Mouse (Mus musculus): ENCODE results near the gene Nat8l. TPM values are rescaled to one million over a fixed set of nuclear protein-coding genes. Genes with fewer than 3 reads are reported as not detected.

The Nat8l gene
- polyA plus RNA-seq, 2 experiments from 2014 or later: not detected

DNA sequence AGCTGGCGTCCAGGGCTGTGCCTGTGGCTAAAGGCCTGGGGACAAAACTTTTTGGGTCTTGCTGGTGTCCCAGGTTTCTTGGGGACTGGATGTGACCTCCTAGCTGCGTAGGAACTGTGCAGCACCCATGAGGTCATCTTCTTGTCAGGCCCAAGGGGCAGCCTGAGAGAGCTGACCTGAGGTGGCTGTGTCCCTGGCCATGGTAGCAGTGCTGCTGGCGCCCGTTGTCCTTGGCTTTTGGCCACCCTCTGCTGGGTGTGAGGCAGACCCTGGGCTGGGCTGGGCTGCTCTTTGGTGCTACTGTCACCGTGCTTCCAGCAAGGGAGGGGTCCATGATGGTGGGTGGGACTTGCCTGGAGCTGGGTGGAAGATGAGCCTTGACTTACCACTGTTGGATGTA, 8.8 kb downstream of the Nat8l start:
- ATAC-seq: no peak

DNA sequence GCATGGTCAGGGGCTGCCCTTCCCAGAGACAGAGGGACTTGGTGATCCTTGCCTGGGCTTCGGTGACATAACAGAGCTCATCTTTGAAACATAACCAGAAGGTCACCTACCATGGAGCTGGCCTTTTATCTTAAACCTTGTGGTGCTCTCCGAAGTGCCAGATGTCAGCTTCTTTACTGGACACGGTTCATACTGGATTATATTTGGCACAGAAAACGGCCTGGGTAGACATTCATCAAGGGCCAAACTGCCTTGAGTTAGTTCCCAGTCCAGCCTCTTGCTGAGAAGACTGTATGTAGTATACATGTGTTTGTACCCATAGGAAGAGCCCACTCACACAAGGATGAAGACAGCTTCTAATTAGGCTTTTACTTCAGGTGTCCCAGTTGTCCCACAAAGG, 11.0 kb downstream of the Nat8l start:
- no peak for ATAC-seq

DNA sequence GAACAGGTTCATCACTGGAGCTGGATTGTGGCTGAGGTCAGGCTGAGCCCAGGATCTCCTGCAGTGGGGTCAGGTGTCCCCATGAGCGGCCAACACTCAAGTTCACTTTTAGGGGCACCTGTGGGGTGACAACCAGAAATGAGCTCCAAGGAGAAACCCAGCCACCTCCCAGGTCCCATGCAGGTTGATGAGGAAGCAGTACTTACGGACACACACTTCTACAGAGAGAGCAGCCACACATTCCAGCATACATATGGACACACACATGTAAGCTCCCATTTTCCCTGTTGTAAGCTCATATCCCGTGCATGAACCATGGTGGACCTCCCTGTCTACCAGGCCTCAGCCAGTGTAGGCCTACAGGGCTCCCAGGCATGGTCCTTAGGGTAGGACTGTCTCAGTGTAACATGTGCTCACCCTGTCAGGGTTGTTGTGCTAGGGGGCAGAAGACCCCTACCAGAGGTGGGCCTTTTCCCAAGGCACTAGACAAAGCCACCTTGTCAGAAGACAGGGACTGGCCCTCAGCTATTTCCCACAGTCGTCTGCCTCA, 11.7 kb downstream of the Nat8l start:
- ATAC-seq: no peak

DNA sequence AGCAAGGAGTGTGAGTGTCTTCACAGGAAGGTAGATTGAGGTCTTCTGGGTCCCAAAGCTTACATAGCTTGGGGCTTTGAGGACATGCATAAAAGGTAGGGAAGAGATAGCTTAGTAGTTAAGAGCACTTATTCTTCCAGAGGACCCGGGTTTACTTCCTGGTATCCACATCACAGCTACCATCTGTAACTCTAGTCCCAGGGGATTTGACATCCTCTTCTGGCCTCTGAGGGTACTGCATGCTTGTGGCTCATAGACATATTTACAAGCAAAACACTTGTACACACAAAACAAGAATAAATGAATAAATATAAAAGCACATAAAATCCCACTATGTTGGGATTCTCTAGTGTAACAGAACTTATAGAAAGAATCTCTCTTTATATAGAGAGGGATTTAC, 18.9 kb downstream of the Nat8l start:
- ATAC-seq: no peak

DNA sequence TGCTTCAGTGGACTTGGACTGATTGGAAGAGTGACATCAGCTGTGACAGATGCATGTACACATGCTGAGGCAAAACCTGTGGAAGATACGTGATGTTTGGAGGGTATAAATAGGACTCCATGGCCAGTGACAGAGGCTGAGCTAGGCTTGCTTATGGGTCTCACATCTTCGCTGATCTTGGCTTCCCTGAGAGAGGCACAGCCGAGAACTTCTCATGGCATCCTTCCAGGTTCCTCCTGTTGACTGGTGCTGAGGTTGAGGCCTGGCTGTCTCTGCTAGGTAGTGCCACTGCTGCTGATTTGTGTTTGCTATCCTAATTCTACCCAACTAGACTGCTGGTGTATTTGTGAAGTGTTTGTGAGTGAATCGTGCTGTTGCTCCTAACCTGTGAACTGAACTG, 23.2 kb downstream of the Nat8l start:
- ATAC-seq: no peak

DNA sequence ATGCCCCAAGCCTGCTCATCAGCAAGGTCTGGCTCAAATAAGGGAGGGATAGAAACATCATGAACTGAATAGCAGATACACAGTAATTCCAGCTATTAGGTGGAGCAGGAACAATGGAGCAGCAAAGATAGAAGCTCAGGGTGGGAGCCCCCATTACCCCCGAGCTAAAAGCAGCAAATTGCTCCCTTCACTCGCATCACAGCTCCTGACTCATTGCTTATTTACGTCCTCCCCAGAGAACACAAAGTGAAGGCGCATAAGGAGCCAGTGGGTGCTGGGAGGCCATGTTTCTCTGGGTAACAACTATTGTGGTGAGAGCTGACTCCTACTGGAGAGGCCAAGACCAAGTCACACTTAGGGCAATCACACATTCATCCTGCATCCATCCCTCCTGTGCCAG, 34.3 kb downstream of the Nat8l start:
- no peak for ATAC-seq

DNA sequence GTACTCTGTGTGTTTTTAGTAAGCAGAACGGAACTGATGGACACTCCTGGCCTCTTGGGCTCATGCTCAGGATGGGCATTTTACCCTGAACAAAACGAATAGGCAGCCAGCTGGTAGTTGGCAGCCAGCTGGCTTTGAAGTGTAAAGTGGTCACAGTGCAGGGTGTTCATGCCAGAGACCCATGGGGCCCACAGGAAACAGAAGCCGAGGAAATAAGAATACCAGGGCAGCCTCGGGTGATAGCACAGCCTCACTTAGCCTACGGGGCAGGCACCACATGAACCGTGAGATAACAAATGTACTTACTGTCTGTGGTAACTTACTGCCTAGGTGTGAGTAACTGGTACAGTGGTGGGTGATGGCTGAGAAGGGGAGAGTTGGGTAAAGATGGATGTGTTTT, 35.2 kb downstream of the Nat8l start:
- ATAC-seq: no peak

DNA sequence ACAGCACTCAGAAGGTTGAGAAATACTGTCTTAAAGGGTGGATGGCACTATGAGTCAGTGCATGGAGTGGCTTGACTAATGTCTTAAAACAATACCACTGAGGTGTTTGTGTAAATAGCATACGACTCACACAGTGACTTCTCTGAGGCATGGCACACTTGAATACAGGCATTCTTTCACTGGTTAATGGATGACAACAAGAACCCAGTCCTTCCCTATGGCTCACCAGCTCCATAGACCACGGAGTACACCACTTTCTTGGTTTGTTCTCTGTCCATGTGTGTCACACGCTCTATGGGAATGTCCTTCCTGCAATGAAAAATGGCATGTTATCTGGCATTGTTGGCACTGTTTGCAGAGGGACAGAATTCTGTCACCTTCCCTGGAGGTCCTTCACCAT, 36.7 kb downstream of the Nat8l start:
- no peak for ATAC-seq

Other genes starting within 250 kb of the Nat8l start
- gene Letm1, start 213.2 kb upstream of the Nat8l start, polyA plus RNA-seq (2017; shearing (Covaris generic)): 10 to 100 TPM; 15.9 to 17.5 TPM
- 10 to 100 TPM; 12.0 to 13.0 TPM for gene Nsd2, start 175.3 kb upstream of the Nat8l start, polyA plus RNA-seq (2017; shearing (Covaris generic))
- gene Nelfa, start 59.6 kb upstream of the Nat8l start, polyA plus RNA-seq (2017; shearing (Covaris generic)): 10 to 100 TPM; 36.7 to 66.6 TPM
- not detected for gene Gm1673, start 12.6 kb upstream of the Nat8l start, polyA plus RNA-seq (2017; shearing (Covaris generic))
- gene Poln, start 173.5 kb downstream of the Nat8l start, polyA plus RNA-seq (2017; shearing (Covaris generic)): 1 to 10 TPM in 1 of 2 experiments, under 1 TPM in 1; 0.77 to 3.5 TPM
- gene Haus3, start 173.5 kb downstream of the Nat8l start, polyA plus RNA-seq (2017; shearing (Covaris generic)): 10 to 100 TPM; 80.1 to 90.0 TPM
- 100 to 1,000 TPM; 128 to 166 TPM for gene Mxd4, start 191.7 kb downstream of the Nat8l start, polyA plus RNA-seq (2017; shearing (Covaris generic))

Data from CD4-positive, CD25-positive, alpha-beta regulatory T cell, adult 4 months (primary cell).